Mouse (Mus musculus): ENCODE results near the gene Psg16.
"Not testable (repeated sequence)": the region's sequence is repeated elsewhere in the genome, so short reads cannot be mapped to it uniquely, and the experiment has no call there.

The Psg16 gene

DNA sequence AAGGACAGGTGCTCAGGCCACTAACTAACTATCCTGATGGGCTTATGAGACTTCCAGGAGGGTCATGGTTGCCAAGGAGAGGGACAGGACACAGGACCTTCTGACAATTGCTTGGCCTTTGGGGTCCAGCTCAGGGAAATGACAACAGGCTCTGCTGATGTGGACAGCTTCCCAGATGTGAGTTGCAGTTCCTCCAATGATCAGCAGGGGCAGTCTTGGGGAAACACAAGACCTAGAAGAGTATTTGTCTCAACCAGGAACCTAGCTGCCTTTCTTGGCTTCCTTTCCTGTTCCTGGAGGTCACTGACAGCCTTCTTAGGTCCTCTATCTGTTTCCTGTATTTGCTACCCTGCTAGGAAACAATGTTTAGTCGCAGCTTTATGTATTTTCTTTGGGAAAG lies 17.4 kb downstream of the Psg16 start:
- no peak for DNase-seq (ENCODE audit: low spot score in 2 of 2)

DNA sequence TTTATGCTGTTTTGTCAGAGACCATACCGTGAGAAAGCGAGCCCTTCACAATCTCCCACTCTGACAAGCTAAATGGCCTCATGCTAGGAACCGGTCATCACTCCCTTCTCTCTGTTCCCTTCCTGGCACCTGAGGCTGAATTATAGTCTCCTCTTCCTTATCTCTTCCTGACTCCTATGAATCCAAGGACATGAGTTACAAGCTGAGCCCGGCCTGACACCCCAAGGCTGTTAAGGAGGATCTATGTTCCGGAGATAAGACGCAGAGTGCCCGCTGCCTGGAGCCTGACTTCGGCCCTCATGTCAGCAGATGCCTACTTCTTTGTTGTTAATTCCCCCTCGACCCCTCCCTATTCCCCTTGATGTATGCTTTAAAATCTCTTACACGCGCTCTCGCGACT lies 27.8 kb downstream of the Psg16 start:
- not testable (repeated sequence) for DNase-seq (ENCODE audit: low spot score in 2 of 2)

DNA sequence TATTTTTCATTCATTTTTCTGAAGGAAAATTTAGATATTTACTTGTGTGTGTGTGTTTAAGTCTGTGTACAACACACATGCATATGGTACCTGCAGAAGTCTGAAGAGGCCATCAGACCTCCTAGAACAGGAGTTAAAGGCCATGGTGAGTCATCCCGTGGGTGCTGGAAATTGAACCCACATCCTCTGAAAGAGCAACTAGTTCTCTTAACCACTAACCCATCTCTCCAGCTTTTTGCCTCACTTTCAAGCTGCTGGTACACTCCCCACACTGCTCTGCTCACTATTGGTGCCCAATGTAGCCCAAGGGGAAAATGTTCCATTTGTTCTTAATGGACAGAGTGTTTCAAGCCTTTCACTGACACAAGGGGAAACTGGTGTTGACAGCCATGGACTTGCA lies 61.5 kb downstream of the Psg16 start:
- DNase-seq (ENCODE audit: low spot score in 2 of 2): no peak

DNA sequence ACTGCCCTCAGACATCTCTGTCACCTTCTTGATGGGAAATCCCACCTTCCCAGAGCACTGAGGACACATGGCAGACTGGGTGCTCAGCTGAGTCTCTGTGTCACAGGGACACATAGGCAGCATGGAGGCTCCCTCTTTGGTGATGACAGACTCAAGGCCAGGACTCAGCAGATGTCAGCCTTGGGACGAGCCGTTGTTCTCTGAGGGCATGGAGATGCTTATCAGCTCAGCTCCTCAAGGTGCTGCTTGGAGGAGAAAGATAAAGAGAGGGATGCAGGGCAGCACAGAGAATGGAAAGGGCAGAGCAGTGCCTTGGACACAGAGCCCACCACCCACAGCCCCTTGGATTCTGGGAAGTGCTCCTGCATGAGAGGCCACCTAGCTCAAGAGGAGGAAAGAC lies 76.1 kb downstream of the Psg16 start, which contains the start of gene Ceacam3:
Ceacam3 (plus strand) TSS at position 352 of the 400 bp plus-strand sequence.
- no peak for DNase-seq (ENCODE audit: low spot score in 2 of 2)

DNA sequence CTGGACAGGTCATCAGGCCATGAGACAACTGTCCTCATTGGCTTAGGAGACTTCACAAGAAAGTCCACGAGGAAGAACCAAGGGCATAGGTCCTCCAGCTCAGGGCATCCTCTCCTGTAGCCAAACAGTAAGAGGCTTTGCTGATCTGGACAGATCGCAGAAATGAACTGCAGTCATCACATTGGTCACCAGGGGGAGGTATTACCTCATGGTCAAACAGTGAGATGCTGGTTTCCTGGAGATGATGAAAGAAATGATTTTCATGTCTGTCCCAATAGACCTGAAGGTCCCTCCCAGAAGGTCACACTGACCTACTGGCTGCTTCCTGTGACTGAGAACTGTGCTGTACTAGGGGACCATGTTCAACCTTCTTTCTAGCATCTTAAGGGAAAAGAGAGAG lies 81.8 kb downstream of the Psg16 start:
- DNase-seq (ENCODE audit: low spot score in 2 of 2): peak in 1 of 2 experiments; percentile 9

DNA sequence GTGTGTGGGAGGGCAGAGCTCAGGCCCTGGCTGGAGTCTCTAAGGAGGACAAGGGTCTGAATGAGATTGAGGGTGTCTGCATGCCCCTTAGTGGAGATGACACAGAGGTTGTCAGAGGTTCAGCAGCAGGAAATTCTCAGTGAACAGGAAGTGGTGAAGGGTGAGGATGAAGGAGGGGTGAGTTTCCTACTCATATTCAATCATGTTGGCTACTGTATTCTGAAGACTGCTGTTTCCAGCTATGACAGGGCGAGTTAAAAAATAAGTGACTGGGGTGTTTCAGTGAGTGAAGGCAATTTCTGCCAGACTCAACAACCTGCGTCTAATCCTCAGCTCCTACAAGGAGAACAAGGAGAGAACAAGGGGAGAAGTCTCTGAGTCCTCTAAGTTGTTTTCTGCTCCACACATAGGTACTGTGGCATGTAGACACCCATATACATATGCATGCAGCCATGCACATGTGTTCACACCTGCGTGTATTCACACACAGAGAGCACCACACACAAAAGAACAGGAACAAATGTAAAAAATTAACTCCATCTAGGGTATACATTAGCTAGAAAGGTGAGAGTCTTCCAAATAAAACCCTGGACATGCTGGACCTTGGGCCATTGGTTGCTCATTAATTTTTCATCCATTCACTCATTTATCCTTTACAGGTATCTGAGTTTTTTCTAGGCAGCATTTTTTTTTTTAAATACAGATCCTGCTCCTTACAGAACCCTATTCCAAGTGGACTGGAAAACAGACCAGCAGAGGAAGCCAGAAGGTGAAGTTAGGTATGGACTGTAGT lies 83.2 kb downstream of the Psg16 start:
- no peak for DNase-seq (ENCODE audit: low spot score in 2 of 2)

DNA sequence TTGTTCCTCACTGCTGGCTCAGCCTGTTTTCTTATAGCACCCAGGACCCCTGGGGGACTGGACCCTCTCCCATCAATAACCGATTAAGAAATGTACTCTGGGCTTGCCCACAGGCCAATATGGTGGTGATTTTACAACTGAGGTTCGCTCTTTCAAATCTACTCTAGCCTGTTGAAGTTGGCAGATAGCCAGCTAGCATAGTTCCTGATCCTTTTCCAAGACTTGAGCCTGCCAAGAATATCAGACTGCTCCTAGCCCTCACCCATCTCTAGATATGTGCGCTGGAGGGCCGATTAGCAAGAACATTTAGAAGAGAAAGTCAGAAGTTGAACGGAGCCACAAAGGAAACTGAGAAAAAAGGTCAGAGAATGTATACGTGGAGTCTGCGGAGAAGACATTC lies 85.2 kb downstream of the Psg16 start:
- DNase-seq (ENCODE audit: low spot score in 2 of 2): no peak

DNA sequence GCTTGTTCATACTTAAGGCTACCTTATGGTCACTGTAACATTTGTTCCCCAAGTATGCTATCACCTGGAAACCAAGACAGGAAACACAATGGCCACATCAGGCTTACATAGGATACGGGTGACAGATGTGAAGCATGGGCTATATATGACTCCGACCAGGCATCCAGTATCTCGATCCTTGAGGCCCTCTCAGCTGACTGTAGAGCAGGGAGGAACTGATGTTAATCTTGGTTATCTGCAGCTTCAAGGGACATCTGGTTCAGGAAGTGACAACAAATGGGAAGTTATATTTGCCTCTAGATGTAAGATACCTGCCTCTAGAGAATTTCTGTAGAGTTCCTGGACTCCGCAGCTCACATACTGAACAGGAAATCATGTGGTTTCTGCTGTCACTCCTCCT lies 98.0 kb downstream of the Psg16 start:
- no peak for DNase-seq (ENCODE audit: low spot score in 2 of 2)

Measured in left cerebral cortex, adult 9 months (tissue).